Mouse (Mus musculus) lung, postnatal 10 days (tissue): ENCODE measurements around the gene Fam177a.
"Not testable (repeated sequence)": the region's sequence is repeated elsewhere in the genome, so short reads cannot be mapped to it uniquely, and the experiment has no call there.

Experiments used
- DNase-seq: peaks from one replicate; pipeline ENCODE4 v3.0.0; 2021

The Fam177a gene

DNA sequence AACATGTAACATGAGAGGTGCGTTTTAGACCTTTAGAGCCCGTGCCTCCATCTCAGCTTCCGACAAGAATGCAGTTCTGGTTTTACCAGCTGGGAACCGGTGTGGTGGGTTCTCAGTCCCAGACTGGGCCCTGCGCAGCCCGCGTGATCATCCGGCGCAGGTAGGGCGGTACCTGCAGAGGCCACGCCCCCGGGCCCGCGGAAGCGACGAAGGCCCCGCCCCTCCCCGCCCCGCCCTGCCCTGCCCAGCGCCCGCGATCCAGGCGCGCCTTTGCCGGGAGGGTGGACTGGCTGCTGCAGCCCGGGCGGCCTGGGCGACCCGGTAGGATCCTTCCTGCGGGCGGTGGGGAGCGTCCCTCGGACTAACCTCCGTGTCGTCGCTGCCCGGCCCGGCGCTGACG lies at the start of gene Fam177a:
Gene Fam177a, plus strand, starts transcription at position 228 of the 400 bp plus-strand sequence.
- not testable (repeated sequence) for DNase-seq

DNA sequence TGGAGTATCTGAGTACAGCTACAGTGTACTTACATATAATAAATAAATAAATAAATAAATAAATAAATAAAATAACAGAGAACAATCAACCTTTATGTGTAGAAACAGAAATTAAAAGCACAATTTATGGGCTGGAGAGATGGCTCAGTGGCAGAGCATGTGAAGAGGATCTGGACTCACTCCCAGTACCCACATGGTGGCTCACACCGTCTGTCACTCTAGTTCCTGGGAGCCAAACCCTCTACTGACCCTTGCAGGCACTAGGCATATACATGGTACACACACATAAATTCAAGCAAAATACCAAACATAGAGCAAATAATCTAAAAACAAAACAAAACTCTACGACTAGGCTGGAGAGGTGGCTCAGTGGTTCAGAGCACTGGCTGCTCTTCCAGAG lies 49.0 kb upstream of the Fam177a start:
- DNase-seq: no peak

DNA sequence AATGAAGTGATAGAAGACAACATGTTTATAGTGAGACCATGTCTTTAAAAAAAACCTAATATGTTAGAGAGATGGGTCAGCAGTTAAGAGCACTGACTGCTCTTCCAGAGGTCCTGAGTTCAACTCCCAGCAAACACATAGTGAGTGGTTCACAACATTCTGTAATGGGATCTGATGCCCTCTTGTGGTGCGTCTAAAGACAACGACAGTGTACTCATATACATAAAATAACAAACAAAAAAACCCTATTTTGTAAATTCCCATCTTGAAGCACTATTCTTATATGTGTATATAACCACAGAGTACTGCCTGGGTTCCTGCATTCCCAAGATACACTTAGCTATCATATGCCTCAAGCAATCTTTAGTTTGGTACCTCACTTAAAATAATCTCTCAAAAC lies 45.6 kb upstream of the Fam177a start:
- not testable (repeated sequence) for DNase-seq

DNA sequence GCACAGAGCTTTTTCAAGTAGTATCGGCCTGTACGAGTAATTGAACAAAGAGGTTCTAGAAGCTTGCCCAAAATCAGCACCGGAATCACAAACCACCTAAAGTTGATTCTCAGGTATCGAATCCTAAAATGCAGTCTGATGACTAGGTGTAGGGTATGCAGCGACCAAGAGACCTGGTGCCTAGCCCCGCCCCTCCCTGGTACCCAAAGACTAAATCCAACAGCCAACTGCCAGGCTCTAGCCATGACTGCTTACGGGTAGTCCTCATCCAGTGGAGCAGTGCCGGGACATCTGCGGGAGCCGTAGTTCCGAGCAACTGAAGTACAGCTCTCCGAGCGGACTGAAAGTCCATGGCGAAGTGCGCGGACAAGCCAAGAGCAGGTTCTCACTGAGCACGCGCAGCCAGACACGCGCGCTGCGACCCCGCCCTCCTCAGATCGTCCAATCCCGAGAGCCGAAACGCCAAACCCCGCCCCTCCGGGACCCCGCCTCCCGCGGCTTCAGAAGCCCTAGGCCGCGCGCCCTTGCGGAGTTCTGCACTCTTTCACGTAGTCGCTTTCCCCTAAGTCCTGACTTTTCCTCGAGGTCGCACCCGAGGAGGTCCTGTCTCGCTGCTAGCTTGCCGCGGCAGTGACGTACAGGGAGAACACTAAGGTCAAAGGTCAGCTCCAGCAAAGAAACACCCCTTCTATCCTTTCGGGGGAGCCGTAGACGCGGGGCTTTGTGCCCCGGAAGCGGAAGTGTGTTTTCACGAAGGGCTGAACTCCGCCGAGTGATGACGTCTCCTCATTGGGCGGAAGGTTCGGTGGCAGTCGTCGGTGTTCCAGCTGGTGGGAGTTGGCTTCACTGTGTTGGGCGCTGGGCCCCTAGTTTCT lies 44.3 kb upstream of the Fam177a start, which contains the start of the genes 2700097O09Rik and Srp54a:
Gene 2700097O09Rik, minus strand, starts transcription at position 385 of the 875 bp plus-strand sequence.
Gene Srp54a, plus strand, starts transcription at position 537 of the 875 bp plus-strand sequence.
- peak; percentile 97 for DNase-seq

DNA sequence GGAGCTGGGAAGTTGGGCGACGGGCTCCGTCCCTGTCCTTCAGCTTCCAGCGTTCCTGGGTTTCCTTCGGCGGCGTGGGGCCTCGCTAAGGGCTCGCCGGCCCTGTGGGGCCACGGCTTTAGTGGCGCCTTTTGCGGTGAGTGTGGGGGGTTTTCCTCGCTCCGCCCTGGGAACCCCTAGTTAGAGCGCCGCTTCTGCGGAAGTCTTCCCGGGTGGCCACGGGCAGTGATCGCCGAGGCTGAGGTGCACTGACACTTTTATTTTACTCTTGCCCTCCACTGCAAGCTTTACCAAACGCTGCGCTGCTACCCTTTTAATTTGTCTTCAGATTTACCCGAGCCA lies 43.7 kb upstream of the Fam177a start:
- not testable (repeated sequence) for DNase-seq

DNA sequence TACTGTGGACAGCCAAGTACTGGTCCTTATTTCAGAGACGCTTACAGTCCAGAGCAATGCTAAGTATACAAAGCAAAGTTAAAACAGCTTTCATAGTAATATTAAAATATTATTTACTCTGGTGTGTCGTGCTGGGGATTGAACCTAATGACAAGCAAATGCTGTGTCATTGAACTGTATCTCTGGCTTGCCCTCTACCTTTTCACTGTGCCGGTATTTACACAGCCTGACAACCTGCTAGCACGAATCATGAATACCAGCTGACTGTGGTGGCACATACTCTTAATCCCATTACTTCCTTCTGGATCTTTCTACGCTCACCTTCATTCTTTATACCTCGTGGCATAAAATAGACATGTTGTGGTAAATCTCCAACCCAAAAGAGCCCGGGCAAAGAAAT lies 32.1 kb upstream of the Fam177a start:
- DNase-seq: not testable (repeated sequence)

DNA sequence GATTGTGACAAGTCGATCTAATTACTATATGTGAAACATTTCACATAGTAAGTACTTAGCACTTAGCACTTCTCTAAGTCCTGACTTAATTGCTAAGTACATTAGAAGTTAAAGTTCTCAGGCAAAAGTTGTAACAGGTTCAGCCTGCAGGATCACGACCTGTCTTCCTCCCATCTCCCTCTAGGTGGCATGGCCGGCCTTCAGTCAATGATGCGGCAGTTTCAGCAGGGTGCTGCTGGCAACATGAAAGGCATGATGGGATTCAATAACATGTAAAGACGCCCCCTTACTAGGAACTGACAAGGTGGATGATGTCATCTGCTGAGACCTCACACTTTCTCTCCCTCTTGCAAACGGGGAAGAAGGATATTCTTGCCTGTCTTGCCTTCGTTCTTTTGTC lies 11.7 kb upstream of the Fam177a start:
- not testable (repeated sequence) for DNase-seq

DNA sequence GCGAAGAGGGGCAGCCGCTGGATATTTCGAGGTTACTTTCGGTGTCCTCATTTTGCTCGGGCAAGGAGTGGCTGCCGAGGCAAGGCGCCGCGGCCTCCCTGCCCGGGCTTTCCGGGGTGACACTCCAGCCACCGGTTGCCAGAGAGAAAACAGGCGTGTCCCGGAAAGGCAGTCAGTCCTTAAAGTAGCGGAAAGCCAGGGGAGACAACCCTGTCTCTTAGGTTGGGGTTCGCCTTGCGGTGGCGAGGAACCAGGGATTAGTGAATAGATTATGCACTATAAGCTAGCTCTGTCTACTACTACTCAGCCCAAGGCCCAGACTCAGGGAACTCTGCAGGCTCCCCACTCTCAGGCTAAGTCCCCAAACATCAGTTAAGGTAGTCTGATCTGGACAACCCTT lies 462 bp downstream of the Fam177a start:
- DNase-seq: not testable (repeated sequence)

DNA sequence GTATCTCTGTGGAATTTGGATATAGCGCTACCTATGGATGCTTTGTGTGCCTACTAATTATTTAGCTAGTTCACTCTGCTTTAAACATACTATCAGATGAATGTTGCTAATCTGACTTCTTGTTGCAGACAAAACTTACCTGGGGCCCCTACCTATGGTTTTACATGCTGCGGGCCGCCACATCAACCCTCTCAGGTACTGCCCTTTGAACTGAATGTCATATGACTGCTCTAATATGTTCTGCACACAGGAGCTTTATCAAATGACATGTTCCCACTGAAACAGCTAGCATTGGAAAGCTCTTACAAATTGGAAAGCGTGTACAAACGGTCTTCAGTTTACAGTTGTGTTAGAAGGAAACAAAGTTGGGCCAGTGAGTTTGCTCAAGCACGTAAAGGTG lies 11.3 kb downstream of the Fam177a start:
- not testable (repeated sequence) for DNase-seq

DNA sequence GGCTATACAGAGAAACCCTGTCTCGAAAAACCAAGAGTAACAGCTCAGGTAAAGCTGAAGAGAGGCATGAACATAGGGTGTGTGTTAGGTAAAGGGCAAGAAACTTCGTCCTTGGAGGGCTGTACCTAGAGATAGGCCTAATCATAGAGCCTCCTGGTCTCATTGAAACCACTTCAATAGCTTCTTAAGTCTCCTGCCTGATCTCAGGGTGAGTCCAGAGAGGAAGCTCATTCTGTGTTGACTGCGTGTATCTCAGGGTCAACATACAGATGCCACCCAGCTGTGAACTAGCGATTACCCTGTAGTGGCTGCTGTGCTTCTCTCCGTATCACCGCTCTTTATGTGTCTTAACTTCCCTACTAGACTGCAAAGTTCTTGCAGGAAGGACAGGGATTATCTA lies 13.6 kb downstream of the Fam177a start:
- not testable (repeated sequence) for DNase-seq

DNA sequence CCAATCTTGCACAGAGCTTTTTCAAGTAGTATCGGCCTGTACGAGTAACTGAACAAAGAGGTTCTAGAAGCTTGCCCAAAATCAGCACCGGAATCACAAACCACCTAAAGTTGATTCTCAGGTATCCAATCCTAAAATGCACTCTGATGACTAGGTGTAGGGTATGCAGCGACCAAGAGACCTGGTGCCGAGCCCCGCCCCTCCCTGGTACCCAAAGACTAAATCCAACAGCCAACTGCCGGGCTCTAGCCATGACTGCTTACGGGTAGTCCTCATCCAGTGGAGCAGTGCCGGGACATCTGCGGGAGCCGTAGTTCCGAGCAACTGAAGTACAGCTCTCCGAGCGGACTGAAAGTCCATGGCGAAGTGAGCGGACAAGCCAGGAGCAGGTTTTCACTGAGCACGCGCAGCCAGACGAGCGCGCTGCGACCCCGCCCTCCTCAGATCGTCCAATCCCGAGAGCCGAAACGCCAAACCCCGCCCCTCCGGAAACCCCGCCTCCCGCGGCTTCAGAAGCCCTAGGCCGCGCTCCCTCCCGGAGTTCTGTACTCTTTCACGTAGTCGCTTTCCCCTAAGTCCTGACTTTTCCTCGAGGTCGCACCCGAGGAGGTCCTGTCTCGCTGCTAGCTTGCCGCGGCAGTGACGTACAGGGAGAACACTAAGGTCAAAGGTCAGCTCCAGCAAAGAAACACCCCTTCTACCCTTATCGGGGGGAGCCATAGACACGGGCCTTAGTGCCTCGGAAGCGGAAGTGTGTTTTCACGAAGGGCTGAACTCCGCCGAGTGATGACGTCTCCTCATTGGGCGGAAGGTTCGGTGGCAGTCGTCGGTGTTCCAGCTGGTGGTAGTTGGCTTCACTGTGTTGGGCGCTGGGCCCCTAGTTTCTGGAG lies 30.5 kb downstream of the Fam177a start, which contains the start of gene Srp54b:
Gene Srp54b, plus strand, starts transcription at position 546 of the 890 bp plus-strand sequence.
- DNase-seq: not testable (repeated sequence)

DNA sequence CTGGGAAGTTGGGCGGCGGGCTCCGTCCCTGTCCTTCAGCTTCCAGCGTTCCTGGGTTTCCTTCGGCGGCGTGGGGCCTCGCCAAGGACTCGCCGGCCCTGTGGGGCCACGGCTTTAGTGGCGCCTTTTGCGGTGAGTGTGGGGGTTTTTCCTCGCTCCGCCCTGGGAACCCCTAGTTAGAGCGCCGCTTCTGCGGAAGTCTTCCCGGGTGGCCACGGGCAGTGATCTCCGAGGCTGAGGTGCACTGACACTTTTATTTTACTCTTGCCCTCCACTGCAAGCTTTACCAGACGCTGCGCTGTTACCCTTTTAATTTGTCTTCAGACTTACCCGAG lies 31.1 kb downstream of the Fam177a start:
- not testable (repeated sequence) for DNase-seq

DNA sequence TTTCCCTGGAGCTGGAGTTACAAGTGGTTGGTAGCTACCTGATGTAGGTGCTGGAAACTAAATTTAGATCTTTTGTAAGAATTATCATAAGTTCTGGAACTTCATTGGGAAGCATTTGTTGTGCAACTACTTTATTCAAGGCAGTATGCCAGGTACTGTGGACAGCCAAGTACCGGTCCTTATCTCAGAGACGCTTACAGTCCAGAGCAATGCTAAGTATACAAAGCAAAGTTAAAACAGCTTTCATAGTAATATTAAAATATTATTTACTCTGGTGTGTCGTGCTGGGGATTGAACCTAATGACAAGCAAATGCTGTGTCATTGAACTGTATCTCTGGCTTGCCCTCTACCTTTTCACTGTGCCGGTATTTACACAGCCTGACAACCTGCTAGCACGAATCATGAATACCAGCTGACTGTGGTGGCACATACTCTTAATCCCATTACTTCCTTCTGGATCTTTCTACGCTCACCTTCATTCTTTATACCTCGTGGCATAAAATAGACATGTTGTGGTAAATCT lies 42.8 kb downstream of the Fam177a start:
- not testable (repeated sequence) for DNase-seq

DNA sequence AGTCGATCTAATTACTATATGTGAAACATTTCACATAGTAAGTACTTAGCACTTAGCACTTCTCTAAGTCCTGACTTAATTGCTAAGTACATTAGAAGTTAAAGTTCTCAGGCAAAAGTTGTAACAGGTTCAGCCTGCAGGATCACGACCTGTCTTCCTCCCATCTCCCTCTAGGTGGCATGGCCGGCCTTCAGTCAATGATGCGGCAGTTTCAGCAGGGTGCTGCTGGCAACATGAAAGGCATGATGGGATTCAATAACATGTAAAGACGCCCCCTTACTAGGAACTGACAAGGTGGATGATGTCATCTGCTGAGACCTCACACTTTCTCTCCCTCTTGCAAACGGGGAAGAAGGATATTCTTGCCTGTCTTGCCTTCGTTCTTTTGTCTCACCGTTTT lies 63.4 kb downstream of the Fam177a start:
- not testable (repeated sequence) for DNase-seq

DNA sequence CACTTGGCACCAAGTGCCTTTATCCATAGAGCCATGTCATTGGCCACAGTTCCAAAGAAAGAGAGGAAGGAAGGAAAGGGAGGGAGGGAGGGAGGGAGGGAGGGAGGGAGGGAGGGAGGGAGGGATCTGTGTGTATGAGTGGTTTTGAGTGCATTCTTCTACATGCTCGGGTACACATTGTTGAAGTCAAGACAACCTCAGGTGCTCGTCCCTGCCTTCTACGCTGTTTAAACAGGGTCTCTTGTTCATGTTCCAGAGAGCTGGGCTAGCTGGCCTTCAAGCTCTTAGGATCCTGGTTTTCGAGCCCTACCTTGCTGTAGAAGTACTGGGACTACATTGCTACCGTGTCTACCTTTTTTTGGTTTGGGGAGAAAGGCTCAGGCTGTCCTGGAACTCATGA lies 64.9 kb downstream of the Fam177a start:
- not testable (repeated sequence) for DNase-seq
